Mouse (Mus musculus) neural tube, embryonic 15.5 days (tissue): ENCODE data around the gene Psme3. TPM values are rescaled to one million over a fixed set of nuclear protein-coding genes. Genes with fewer than 3 reads are reported as not detected.

Experiments used
- ATAC-seq: fragments of 200-750 bp; cut with Nextera tagmentation; 2 replicates; pipeline ENCODE4 v1.8.0; 2017; ENCODE audit warnings: mild to moderate bottlenecking, moderate TSS enrichment, moderate library complexity; ENCODE audit not compliant: low FRiP score
- H3K27ac ChIP-seq: fragments of 300-500 bp; sonication (generic); replicated peaks from 2 replicates; pipeline ENCODE4 v1.5.1; 2015; ENCODE audit warnings: mild to moderate bottlenecking, inconsistent platforms
- H3K27me3 ChIP-seq: fragments of 300-500 bp; sonication (generic); replicated peaks from 2 replicates; pipeline ENCODE4 v1.6.1; 2015; ENCODE audit warnings: inconsistent platforms
- H3K36me3 ChIP-seq: fragments of 300-500 bp; sonication (generic); 2 replicates; pipeline ENCODE4 v1.6.1; 2015; ENCODE audit warnings: inconsistent platforms
- H3K4me1 ChIP-seq: fragments of 300-500 bp; sonication (generic); 2 replicates; pipeline ENCODE4 v1.6.1; 2015; ENCODE audit warnings: inconsistent platforms
- H3K4me2 ChIP-seq: fragments of 300-500 bp; sonication (generic); 2 replicates; pipeline ENCODE4 v1.6.1; 2015; ENCODE audit warnings: inconsistent platforms, mild to moderate bottlenecking, moderate library complexity
- H3K4me3 ChIP-seq: fragments of 300-500 bp; sonication (generic); replicated peaks from 2 replicates; pipeline ENCODE4 v1.5.1; 2015; ENCODE audit warnings: mild to moderate bottlenecking, inconsistent platforms
- H3K9ac ChIP-seq: fragments of 300-500 bp; sonication (generic); replicated peaks from 2 replicates; pipeline ENCODE4 v1.6.1; 2015; ENCODE audit warnings: mild to moderate bottlenecking, inconsistent platforms
- H3K9me3 ChIP-seq: fragments of 300-500 bp; sonication (generic); replicated peaks from 2 replicates; pipeline ENCODE4 v1.6.1; 2016; ENCODE audit warnings: inconsistent platforms
- WGBS: fragments of 180-500 bp; shearing (Covaris S2); methylation state at CpG from one replicate; pipeline ENCODE4 v1.1.7; 2015; ENCODE audit warnings: mixed read lengths; 5-methylcytosine and 5-hydroxymethylcytosine counted together
- polyA plus RNA-seq: library from polyadenylated mRNA; unstranded; fragments of >200 nt; fragmentation: Nextera tagmentation; extraction: Ambion mirVana; gene quantifications from 2 replicates; pipeline ENCODE4 v1.2.1, GENCODE M21; 2015

The Psme3 gene
- polyA plus RNA-seq, 1 experiment from 2014 or later = 108 TPM

- 74% methylated on average over 4 of the region's 4 CpGs for WGBS
- H3K36me3 ChIP-seq = peaks cover 18% of the 10 kb centered on the region
- H3K4me1 ChIP-seq = peaks cover 7% of the 10 kb centered on the region
- H3K27ac ChIP-seq = no peak overlapping the region
- no peak overlapping the region for H3K4me2 ChIP-seq
- no peaks in the 10 kb centered on the region for H3K9me3 ChIP-seq
- H3K27me3 ChIP-seq = no peaks in the 10 kb centered on the region; the same call in 1 of the 2 replicates
- H3K9ac ChIP-seq = no peak overlapping the region
- no peak for ATAC-seq
- H3K4me3 ChIP-seq = no peak overlapping the region
Measured at GRCm38 (mm10) chr11:101283805-101284204, 32.2 kb upstream of the Psme3 start.

DNA sequence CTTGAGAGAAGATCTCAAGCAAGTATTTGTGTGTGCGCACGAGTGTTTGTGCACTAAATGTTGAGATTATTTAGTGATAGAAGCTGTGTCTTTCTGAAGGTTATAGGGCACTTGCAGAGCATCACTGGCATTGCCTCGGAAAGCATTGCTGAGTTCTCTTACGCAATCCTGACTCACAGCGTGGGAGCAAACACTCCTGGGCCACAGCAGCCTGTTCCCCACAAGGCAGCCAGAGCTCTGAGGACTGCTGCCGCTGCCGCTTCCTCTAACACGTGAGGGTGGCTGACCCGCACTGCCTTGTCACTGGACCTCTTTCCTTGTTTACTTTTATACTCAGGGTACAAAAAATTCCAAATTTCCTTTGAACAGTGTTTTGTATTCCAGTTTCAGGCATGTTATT, 28.7 kb upstream of the Psme3 start:
- Histone ChIP-seq H3K27ac (no peak overlapping the region), H3K9ac (no peak overlapping the region), H3K4me2 (no peak overlapping the region), H3K4me1 (no peaks in the 10 kb centered on the region), H3K9me3 (no peaks in the 10 kb centered on the region), H3K27me3 (no peaks in the 10 kb centered on the region), H3K36me3 (peaks cover 51% of the 10 kb centered on the region), H3K4me3 (no peak overlapping the region)
- WGBS = 88% methylated on average over 9 of the region's 9 CpGs
- no peak for ATAC-seq

DNA sequence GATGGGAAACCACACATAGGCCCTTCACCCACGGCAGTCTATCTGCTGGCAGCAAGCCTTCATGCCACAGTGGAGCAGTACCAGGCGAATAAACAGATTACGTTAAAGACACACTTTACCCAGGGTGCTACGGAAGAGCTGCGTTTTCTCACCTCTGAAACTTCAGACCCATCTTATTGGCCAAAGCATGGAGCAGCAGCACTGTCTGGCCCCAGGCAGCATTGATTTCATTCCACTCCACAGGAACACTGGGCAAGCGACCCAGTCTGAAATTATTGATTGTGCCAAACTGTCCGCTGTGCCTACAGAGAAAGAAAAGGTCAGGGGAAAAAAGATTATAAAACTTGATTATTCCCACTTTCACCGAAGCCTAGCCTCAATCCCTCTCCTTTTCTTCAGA, 24.8 kb upstream of the Psme3 start:
- no peak overlapping the region for H3K27ac ChIP-seq
- no peaks in the 10 kb centered on the region for H3K9me3 ChIP-seq
- H3K4me3 ChIP-seq = no peak overlapping the region
- no peak overlapping the region for H3K9ac ChIP-seq
- H3K27me3 ChIP-seq = no peaks in the 10 kb centered on the region
- H3K4me2 ChIP-seq = no peak overlapping the region
- no peaks in the 10 kb centered on the region for H3K4me1 ChIP-seq
- peaks cover 80% of the 10 kb centered on the region for H3K36me3 ChIP-seq
- ATAC-seq = no peak
- 99% methylated on average over 8 of the region's 8 CpGs for WGBS

DNA sequence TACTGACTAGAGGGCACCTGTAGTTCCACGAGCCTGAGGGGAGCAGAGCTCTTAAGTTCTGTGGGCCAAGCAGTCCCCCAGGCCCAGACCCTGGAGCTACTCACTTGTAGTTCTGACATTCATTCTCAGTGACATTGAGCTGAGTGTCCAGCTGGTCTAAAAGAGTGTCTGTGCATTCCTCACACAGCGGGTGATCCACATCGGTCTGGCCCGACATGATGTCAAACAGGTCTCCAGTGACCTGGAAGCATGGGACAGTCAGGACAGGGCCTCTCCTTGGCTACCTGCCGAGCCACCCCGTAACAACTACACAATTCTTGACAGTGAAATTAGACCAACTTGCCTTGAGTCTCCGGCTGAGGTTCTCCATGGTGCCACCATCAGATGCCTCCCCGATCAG, 20.8 kb upstream of the Psme3 start:
- H3K36me3 ChIP-seq = peaks cover 82% of the 10 kb centered on the region
- no peak overlapping the region for H3K9ac ChIP-seq
- no peak for ATAC-seq
- 96% methylated on average over 8 of the region's 8 CpGs for WGBS
- H3K9me3 ChIP-seq = no peaks in the 10 kb centered on the region
- H3K27me3 ChIP-seq = no peaks in the 10 kb centered on the region
- no peak overlapping the region for H3K4me2 ChIP-seq
- H3K4me3 ChIP-seq = no peak overlapping the region
- peaks cover 7% of the 10 kb centered on the region for H3K4me1 ChIP-seq
- H3K27ac ChIP-seq = no peak overlapping the region

DNA sequence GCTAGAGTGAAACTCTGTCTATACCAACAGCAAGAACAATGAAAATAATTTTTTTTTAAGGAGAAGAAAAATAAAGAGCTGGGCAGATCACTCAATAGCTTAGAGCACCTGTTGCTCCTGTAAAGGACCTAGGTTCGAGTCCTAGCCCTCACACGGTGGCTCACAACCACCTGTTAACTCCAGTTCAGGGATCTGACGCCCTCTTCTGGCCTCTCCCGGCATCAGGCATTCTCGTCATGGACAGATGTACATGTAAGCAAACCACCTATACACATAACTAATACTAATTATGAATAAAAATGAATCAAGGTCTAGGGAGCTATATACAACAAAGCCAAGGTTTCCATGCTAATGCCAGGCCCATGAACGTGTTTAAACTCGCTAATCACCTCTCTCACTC, 15.1 kb upstream of the Psme3 start:
- Histone ChIP-seq H3K36me3 (peaks cover 27% of the 10 kb centered on the region), H3K4me2 (peak overlapping the region; percentile 97), H3K9me3 (no peaks in the 10 kb centered on the region), H3K27me3 (no peaks in the 10 kb centered on the region), H3K9ac (peak overlapping the region; percentile 89), H3K27ac (no peak overlapping the region), H3K4me1 (peaks cover 26% of the 10 kb centered on the region), H3K4me3 (peak overlapping the region; percentile 92)
- no peak for ATAC-seq
- WGBS = 69% methylated on average over 7 of the region's 7 CpGs

DNA sequence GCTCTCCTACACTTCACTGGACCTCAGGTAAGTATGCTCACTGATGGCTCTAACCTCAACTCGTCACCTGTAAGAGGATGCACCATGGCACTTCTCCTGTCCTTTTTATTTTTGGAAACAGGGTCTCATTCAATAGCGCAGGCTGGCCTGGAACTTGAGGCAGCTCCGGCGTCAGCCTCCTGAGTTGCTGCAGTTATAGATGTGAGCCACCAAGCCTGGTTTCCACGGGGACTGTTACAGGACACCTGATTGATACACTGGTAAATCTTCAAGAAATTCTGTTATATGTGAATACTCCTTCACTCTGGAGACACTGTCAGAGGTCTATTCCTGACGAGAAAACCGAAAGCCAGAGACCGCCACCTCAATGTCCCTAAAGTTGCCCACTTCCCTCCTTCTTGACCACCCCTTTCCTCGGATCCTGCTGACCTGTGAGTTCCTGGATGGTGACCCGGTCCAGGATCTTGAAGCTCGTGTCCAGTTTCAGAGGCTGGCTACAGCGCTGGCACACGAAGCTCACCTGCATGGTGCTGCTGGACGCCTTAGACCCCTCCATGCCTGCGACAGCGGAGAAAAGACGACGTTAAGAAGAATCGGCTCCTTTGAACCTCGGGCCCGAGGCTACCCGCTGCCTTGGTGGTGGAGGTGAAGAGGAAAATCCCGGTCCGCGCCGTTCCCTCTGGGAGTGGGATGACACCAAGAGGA, 14.6 kb upstream of the Psme3 start:
- WGBS = 13% methylated on average over 26 of the region's 26 CpGs
- Histone ChIP-seq H3K9ac (peak overlapping the region; percentile 89), H3K27ac (peak overlapping the region; percentile 77), H3K9me3 (no peaks in the 10 kb centered on the region), H3K4me1 (peaks cover 26% of the 10 kb centered on the region), H3K4me3 (peak overlapping the region; percentile 92), H3K27me3 (0 out of 2 replicates have a peak, but pooled peaks cover 2% of the 10 kb centered on the region), H3K4me2 (peak overlapping the region; percentile 97), H3K36me3 (peaks cover 21% of the 10 kb centered on the region)
- no peak for ATAC-seq

- WGBS = 8% methylated on average over 39 of the region's 39 CpGs
- ATAC-seq = peak; percentile 96
- H3K9ac ChIP-seq = peak within 1 kb of the TSS; percentile 89
Measured at GRCm38 (mm10) chr11:101302004-101302798, 13.8 kb upstream of the Psme3 start, which contains the start of gene Becn1. Gene Becn1 (minus strand): TSS chr11:101302286.

DNA sequence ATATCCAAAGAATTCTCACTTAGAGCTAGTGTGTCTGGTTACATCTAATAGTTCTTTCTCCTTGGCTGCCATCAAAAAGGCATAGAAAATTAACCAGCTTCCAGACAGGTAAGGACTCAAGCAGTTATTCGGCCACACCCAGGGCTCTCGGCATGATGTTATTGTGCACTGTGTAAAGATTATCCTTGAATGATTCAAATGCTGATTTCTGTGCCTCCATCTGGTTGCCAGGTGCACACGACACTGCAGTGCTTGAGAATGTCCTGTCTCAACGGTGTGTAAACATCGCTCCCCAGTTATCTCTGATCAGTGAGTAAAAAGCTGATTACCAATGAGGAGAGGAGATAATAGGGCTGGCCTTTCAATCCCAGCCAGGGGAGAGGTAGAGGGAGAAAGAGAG, 8.3 kb upstream of the Psme3 start:
- peaks cover 9% of the 10 kb centered on the region; the same call in 1 of the 2 replicates for H3K27me3 ChIP-seq
- no peak overlapping the region for H3K4me2 ChIP-seq
- no peak overlapping the region for H3K9ac ChIP-seq
- no peak overlapping the region for H3K4me3 ChIP-seq
- 46% methylated on average over 5 of the region's 5 CpGs for WGBS
- H3K27ac ChIP-seq = no peak overlapping the region
- H3K9me3 ChIP-seq = no peaks in the 10 kb centered on the region
- no peak for ATAC-seq
- no peaks in the 10 kb centered on the region for H3K4me1 ChIP-seq
- no peaks in the 10 kb centered on the region for H3K36me3 ChIP-seq

More at GRCm38 (mm10) chr11:101302004-101302798, 13.8 kb upstream of the Psme3 start, which contains the start of gene Becn1:
- H3K9me3 ChIP-seq = no peaks in the 10 kb centered on the region
- peak within 1 kb of the TSS; percentile 92 for H3K4me3 ChIP-seq
- H3K4me2 ChIP-seq = peak within 1 kb of the TSS; percentile 97
- H3K27ac ChIP-seq = peak within 1 kb of the TSS; percentile 77
- peaks cover 26% of the 10 kb centered on the region for H3K4me1 ChIP-seq
- 0 out of 2 replicates have a peak, but pooled peaks cover 9% of the 10 kb centered on the region for H3K27me3 ChIP-seq
- peaks cover 21% of the 10 kb centered on the region for H3K36me3 ChIP-seq

DNA sequence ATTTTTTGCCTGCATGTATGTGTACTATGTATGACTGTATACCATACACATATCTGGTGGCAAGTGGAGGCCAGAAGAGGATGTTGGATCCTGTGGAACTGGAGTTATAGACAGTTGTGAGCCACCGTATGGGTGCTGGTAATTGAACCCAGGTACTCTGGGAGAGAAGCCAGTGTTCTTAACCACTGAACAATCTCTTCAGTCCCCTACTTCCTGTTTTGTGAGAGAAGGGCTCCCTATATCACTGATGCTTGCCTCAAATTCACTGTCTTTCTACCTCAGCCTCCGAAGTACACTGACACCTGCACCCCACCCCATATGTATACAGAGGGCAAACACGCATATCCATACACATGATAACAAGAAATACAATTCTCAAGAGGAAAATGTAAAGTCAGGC, 4.9 kb upstream of the Psme3 start:
- 93% methylated on average over 3 of the region's 3 CpGs for WGBS
- H3K27ac ChIP-seq = no peak overlapping the region
- peaks cover 9% of the 10 kb centered on the region for H3K27me3 ChIP-seq
- no peak overlapping the region for H3K4me2 ChIP-seq
- no peak overlapping the region for H3K9ac ChIP-seq
- H3K4me3 ChIP-seq = no peak overlapping the region
- H3K9me3 ChIP-seq = no peaks in the 10 kb centered on the region
- peaks cover 2% of the 10 kb centered on the region; the same call in 1 of the 2 replicates for H3K4me1 ChIP-seq
- no peaks in the 10 kb centered on the region for H3K36me3 ChIP-seq
- ATAC-seq = no peak

DNA sequence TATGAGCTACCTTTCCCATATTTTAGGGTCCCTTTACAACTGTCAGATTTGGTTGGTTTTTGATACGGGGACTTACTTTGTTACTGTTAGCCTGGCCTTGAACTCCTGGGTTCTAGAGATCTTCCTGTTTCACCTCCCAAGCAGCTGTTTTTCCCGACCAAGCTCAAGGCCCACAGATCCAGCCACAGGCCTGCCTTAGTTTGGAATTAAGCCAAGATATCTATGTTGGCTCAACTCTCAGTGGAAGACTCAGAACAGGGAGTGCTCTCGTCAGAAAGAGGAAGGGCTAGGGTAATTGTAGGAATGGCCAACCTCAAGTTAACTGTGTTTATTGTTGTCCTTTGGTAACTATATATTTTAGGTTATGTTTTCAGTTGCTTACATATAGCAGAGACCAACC, 3.9 kb upstream of the Psme3 start:
- WGBS = 73% methylated on average over 3 of the region's 3 CpGs
- Histone ChIP-seq H3K4me2 (no peak overlapping the region), H3K4me1 (peaks cover 9% of the 10 kb centered on the region), H3K36me3 (no peaks in the 10 kb centered on the region), H3K4me3 (no peak overlapping the region), H3K27ac (no peak overlapping the region), H3K9me3 (no peaks in the 10 kb centered on the region), H3K27me3 (peaks cover under 1% of the 10 kb centered on the region), H3K9ac (no peak overlapping the region)
- ATAC-seq = no peak

- H3K36me3 ChIP-seq = peaks cover 18% of the 10 kb centered on the region
- H3K9me3 ChIP-seq = no peaks in the 10 kb centered on the region
- peaks cover 24% of the 10 kb centered on the region for H3K4me1 ChIP-seq
- no peak overlapping the region for H3K4me3 ChIP-seq
- H3K9ac ChIP-seq = no peak overlapping the region
- WGBS = 100% methylated on average over 1 of the region's 1 CpGs
- H3K4me2 ChIP-seq = no peak overlapping the region
- ATAC-seq = no peak
- H3K27me3 ChIP-seq = no peaks in the 10 kb centered on the region; the same call in 1 of the 2 replicates
- H3K27ac ChIP-seq = no peak overlapping the region
Measured at GRCm38 (mm10) chr11:101314567-101314966, 1.4 kb upstream of the Psme3 start.
